Mouse (Mus musculus) stomach, postnatal 0 days (tissue): ENCODE data around the gene Gkn3.

Experiments used
- CTCF ChIP-seq: IDR thresholded peaks from 2 replicates; pipeline ENCODE4 v1.5.1; 2016; ENCODE audit warnings: antibody characterized with exemption, low read depth, mild to moderate bottlenecking, moderate library complexity
- EP300 ChIP-seq: optimal IDR thresholded peaks from 2 replicates; pipeline ENCODE3; 2016; ENCODE audit warnings: antibody characterized with exemption

DNA sequence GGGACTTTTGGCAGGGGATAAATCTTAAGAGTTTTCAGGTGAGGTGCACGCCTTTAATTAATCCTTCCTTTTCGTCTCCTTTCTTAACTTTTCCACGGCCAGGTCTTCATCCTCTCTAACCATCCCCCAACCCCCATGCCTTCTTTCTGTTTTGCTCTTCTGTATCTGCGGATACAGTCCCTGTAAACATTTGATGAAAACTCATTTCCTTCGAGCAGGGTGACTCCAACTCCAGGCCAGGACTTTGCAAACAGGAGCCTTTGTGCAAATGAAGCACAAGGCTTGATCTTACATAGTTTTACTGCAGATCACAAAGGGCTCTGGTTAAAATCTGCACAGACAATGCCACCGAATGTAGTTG lies 52.8 kb downstream of the Gkn3 start:
- TF ChIP-seq CTCF (no peak), EP300 (no peak)
